Mouse (Mus musculus): ENCODE data around the gene Cbln4.

GRCm38 (mm10) chr2:172078596-172078995 lies 35.3 kb upstream of the Cbln4 start:
- TF ChIP-seq ELF1 (IDR thresholded peaks at IDR 0.05; ENCODE audit: low read depth, low read length) (no peak), ZC3H11A (IDR thresholded peaks at IDR 0.05; ENCODE audit: low read depth, low read length) (no peak), EP300 (IDR thresholded peaks at IDR 0.05; ENCODE audit: low read length) (no peak), ZKSCAN1 (IDR thresholded peaks at IDR 0.05; ENCODE audit: borderline replicate concordance, low read depth, low read length) (no peak), ETS1 (conservative IDR thresholded peaks at IDR 0.05; ENCODE audit: low read depth, low read length) (no peak), TCF12 (IDR thresholded peaks at IDR 0.05; ENCODE audit: low read depth, low read length) (no peak), TBP (conservative IDR thresholded peaks at IDR 0.05; ENCODE audit: low read depth, low read length) (no peak), POLR2A (IDR thresholded peaks at IDR 0.05; ENCODE audit: low read depth, low read length) (no peak), CTCF (conservative IDR thresholded peaks at IDR 0.05 in 1 of 2, IDR thresholded peaks at IDR 0.05 in 1 of 2; ENCODE audit: low read depth in 2 of 2, low read length in 2 of 2) (no peak), POLR2AphosphoS2 (IDR thresholded peaks at IDR 0.05; ENCODE audit: low read depth, low read length) (no peak), E2F4 (IDR thresholded peaks at IDR 0.05; ENCODE audit: insufficient replicate concordance, low read depth, low read length) (no peak), MXI1 (IDR thresholded peaks at IDR 0.05; ENCODE audit: low read depth, low read length) (no peak), KAT2A (IDR thresholded peaks at IDR 0.05; ENCODE audit: insufficient replicate concordance, low read length) (no peak), USF2 (conservative IDR thresholded peaks at IDR 0.05; ENCODE audit: low read depth, low read length) (no peak)
